Mouse (Mus musculus) lung, embryonic 16.5 days (tissue): ENCODE results near the gene Zfp454. TPM values are rescaled to one million over a fixed set of nuclear protein-coding genes. Genes with fewer than 3 reads are reported as not detected.

Experiments
- ATAC-seq: fragments of 200-750 bp; cut with Nextera tagmentation; 2 replicates; pipeline ENCODE4 v1.8.0; 2017; ENCODE audit warnings: low read depth, mild to moderate bottlenecking, moderate library complexity
- H3K27ac ChIP-seq: fragments of 300-500 bp; sonication (generic); 2 replicates; pipeline ENCODE4 v1.5.1; 2014; ENCODE audit warnings: mild to moderate bottlenecking, control low read depth, low read length
- H3K27me3 ChIP-seq: fragments of 300-500 bp; sonication (generic); 2 replicates; pipeline ENCODE4 v1.6.1; 2014; ENCODE audit warnings: low read depth, low read length, mixed read lengths; ENCODE audit not compliant: control insufficient read depth, insufficient read depth
- H3K36me3 ChIP-seq: fragments of 300-500 bp; sonication (generic); 2 replicates; pipeline ENCODE4 v1.6.1; 2014; ENCODE audit warnings: low read length; ENCODE audit not compliant: control insufficient read depth, insufficient read depth
- H3K4me1 ChIP-seq: fragments of 300-500 bp; sonication (generic); replicated peaks from 2 replicates; pipeline ENCODE4 v1.6.1; 2014; ENCODE audit warnings: low read length, mixed read lengths; ENCODE audit not compliant: control insufficient read depth, insufficient read depth
- H3K4me2 ChIP-seq: fragments of 300-500 bp; sonication (generic); 2 replicates; pipeline ENCODE4 v1.6.1; 2014; ENCODE audit warnings: low read depth, low read length, control low read depth
- H3K4me3 ChIP-seq: fragments of 300-500 bp; sonication (generic); 2 replicates; pipeline ENCODE4 v1.5.1; 2014; ENCODE audit warnings: mild to moderate bottlenecking, low read length, control low read depth
- H3K9ac ChIP-seq: fragments of 300-500 bp; sonication (generic); 2 replicates; pipeline ENCODE4 v1.6.1; 2014; ENCODE audit warnings: low read length, control low read depth
- H3K9me3 ChIP-seq: fragments of 300-500 bp; sonication (generic); 2 replicates; pipeline ENCODE4 v1.6.1; 2016; ENCODE audit warnings: low read length; ENCODE audit not compliant: control insufficient read depth
- WGBS: fragments of 180-500 bp; shearing (Covaris S2); extraction: QIAGEN DNeasy Blood & Tissue Kit; methylation state at CpG from one replicate; pipeline ENCODE4 v1.1.7; 2014; 5-methylcytosine and 5-hydroxymethylcytosine counted together
- polyA plus RNA-seq: library from polyadenylated mRNA; unstranded; fragments of >200 nt; fragmentation: Nextera tagmentation; extraction: Ambion mirVana; gene quantifications from 2 replicates; pipeline ENCODE4 v1.2.1, GENCODE M21; 2015

Gene Zfp454
- polyA plus RNA-seq, 1 experiment from 2014 or later: 7.3 TPM

DNA sequence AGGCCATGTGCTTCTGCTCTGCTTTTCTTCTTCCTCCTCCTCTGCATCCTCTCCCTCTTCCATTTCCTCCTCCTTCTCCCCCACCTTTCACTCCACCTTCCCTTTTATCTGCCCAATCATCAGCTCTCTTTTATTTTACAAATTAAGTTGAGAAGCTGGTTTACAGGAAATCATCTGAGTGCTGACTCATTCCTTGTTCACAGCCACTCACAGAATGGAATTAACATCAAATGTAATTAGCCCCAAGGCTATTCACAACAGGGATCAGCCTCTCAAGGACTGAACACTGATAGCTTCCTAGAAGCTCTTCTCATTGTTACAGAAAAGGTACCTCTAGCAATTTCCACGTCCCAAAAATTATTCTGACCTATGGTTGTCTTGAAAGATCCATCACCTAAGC is 9.9 kb upstream of the Zfp454 start:
- Histone ChIP-seq H3K4me3 (no peak overlapping the region), H3K27me3 (no peaks in the 10 kb centered on the region), H3K4me1 (no peaks in the 10 kb centered on the region), H3K27ac (no peak overlapping the region), H3K36me3 (peaks cover 33% of the 10 kb centered on the region), H3K9ac (no peak overlapping the region), H3K9me3 (peaks cover 42% of the 10 kb centered on the region), H3K4me2 (no peak overlapping the region)
- 67% methylated on average over 1 of the region's 1 CpGs for WGBS
- ATAC-seq: no peak

DNA sequence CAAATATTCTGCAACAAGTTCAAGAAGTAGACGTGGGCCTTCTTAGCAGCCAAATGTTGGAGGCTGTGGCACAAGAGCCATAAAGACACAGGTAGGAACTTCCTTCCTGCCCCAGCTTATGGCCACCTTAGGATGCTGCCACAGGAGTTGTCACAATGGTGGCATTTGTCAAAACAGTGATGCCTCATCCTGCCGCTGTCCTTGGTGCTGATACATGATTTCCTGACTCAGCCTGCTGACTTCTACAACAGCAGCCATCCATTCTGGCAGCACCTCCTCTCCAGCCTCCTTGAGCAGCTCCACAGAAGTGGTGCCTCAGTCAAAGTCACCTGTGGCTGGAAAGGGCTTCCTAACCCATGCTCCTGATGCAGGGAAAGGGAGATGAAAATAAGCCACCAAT is 5.0 kb upstream of the Zfp454 start:
- Histone ChIP-seq H3K9me3 (peaks cover 11% of the 10 kb centered on the region; the same call in 1 of the 2 replicates), H3K4me3 (no peak overlapping the region), H3K36me3 (no peaks in the 10 kb centered on the region), H3K27me3 (no peaks in the 10 kb centered on the region), H3K4me2 (no peak overlapping the region), H3K9ac (no peak overlapping the region), H3K4me1 (no peaks in the 10 kb centered on the region), H3K27ac (no peak overlapping the region)
- 47% methylated on average over 2 of the region's 2 CpGs for WGBS
- no peak for ATAC-seq

DNA sequence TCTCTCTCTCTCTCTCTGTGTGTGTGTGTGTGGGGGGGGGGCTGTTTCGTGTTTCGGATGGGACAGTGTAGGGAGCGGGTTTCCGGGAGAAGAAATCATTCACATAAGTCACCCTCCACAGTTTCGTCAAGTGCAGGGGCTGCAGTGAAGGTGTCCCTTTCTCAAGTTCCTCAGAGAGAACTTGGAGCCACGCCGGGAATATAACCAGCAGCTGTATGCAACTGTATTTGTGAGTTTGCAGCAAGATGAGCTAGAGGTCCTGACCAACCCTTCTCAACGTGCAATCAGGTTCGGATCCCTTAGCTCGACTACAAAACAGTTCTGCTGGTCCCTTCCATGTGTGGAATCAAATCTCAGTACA is 538 bp downstream of the Zfp454 start:
- Histone ChIP-seq H3K9ac (peak overlapping the region; percentile 64), H3K9me3 (no peaks in the 10 kb centered on the region), H3K4me3 (peak overlapping the region; percentile 52), H3K4me2 (peak overlapping the region; percentile 75), H3K27ac (peak overlapping the region; percentile 34; the same call in 1 of the 2 replicates), H3K4me1 (peaks cover 6% of the 10 kb centered on the region; the same call in 1 of the 2 replicates), H3K36me3 (0 out of 2 replicates have a peak, but pooled peaks cover 2% of the 10 kb centered on the region), H3K27me3 (no peaks in the 10 kb centered on the region)
- 4% methylated on average over 10 of the region's 10 CpGs for WGBS
- ATAC-seq: peak; percentile 27

DNA sequence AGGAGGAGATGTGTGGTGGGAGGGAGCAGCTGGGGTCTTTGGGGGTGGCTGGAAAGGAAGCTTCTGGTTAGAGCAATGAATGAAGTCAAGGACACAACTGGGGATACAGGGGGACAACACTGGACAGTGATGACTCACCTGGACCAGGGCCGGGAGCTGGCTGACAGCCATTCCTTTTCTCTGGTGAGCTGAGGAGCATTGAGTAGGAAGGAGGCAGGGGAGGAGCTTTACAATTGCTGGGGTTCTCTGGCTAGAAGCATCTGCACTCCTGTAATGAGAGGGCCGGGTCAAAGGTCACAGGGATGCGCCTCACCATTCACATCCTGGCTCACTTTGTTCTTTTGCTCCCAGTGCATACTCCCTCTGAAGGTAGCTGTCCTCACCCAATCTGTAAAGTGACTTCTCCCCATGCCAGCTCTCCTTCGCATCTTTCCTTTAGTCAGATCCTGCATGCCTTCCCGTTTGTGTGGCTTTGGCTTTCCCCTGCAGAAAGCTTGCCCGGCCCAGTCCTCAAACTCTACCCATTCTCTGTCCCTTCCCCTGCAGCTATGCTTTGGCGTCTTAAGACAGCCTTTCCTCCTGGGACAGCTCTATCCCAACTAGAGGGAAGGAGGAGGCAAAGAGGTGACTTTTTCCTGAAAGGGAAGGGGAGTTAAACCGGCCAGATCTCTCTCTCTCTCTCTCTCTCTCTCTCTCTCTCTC is 1.1 kb downstream of the Zfp454 start:
- WGBS: 36% methylated on average over 8 of the region's 8 CpGs
- no peak overlapping the region for H3K27ac ChIP-seq
- peak overlapping the region; percentile 75 for H3K4me2 ChIP-seq
- no peaks in the 10 kb centered on the region for H3K27me3 ChIP-seq
- H3K36me3 ChIP-seq: 0 out of 2 replicates have a peak, but pooled peaks cover 2% of the 10 kb centered on the region
- peak overlapping the region; percentile 52 for H3K4me3 ChIP-seq
- H3K4me1 ChIP-seq: peaks cover 6% of the 10 kb centered on the region; the same call in 1 of the 2 replicates
- ATAC-seq: no peak
- peak overlapping the region; percentile 64 for H3K9ac ChIP-seq
- H3K9me3 ChIP-seq: no peaks in the 10 kb centered on the region

DNA sequence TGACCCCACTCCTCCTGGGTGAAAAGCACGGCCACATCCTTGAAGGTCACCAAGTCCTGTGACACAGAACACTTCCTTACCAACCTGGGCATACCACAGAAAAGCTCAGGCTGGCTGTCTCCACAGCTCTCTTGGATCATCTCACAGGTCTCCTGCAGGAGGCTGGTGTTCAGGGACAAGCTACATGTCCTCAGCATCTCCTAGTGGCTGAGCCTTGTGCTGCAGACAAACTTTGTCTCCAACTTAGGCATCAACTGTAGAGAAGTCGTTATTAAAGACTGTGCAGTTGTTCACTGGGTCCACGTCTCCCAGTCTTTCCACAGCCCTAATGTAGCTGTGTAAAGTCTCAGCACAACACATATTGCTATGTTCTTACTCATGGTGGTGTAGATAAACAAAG is 3.7 kb downstream of the Zfp454 start:
- peaks cover 10% of the 10 kb centered on the region for H3K36me3 ChIP-seq
- no peak overlapping the region for H3K4me2 ChIP-seq
- H3K27ac ChIP-seq: no peak overlapping the region
- peaks cover 6% of the 10 kb centered on the region; the same call in 1 of the 2 replicates for H3K4me1 ChIP-seq
- ATAC-seq: no peak
- no peak overlapping the region for H3K9ac ChIP-seq
- H3K9me3 ChIP-seq: no peaks in the 10 kb centered on the region
- WGBS: 85% methylated on average over 3 of the region's 3 CpGs
- H3K4me3 ChIP-seq: no peak overlapping the region
- H3K27me3 ChIP-seq: no peaks in the 10 kb centered on the region

- peaks cover 27% of the 10 kb centered on the region for H3K36me3 ChIP-seq
- H3K9ac ChIP-seq: no peak overlapping the region
Measured at GRCm38 (mm10) chr11:50878641-50879040, 8.8 kb downstream of the Zfp454 start.

DNA sequence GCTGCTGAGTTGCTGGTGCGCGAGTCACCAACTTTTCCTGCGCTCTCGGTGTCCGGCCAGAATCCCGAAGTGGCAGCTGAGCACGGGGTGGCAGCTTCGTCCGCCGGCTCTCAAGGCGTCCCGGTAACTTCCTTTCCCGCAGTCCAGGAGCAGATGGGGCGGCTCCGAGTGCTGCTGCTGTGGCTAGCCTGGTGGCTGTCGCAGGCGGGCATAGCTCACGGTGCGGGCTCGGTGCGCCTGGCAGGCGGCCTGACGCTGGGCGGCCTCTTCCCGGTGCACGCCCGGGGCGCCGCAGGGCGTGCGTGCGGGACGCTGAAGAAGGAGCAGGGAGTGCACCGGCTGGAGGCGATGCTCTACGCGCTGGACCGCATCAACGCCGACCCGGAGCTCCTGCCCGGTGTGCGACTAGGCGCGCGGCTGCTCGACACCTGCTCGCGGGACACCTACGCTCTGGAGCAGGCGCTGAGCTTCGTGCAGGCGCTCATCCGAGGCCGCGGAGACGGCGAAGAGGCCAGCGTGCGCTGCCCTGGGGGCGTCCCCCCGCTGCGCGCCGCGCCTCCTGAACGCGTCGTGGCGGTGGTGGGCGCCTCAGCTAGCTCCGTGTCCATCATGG is 36.4 kb downstream of the Zfp454 start:
- under 1% methylated on average over 45 of the region's 72 CpGs for WGBS
- peak overlapping the region; percentile 44 for H3K4me3 ChIP-seq
- H3K9ac ChIP-seq: peak overlapping the region; percentile 26; the same call in 1 of the 2 replicates
- peak overlapping the region; percentile 70 for H3K4me2 ChIP-seq
- ATAC-seq: 0 out of 2 replicates have a peak, but pooled peaks have one; percentile 31
- peaks cover 52% of the 10 kb centered on the region for H3K27me3 ChIP-seq
- H3K36me3 ChIP-seq: no peaks in the 10 kb centered on the region
- 0 out of 2 replicates have a peak, but pooled peaks cover 3% of the 10 kb centered on the region for H3K9me3 ChIP-seq
- peaks cover 7% of the 10 kb centered on the region for H3K4me1 ChIP-seq
- no peak overlapping the region for H3K27ac ChIP-seq

More at GRCm38 (mm10) chr11:50878641-50879040, 8.8 kb downstream of the Zfp454 start:
- Histone ChIP-seq H3K27me3 (no peaks in the 10 kb centered on the region), H3K4me2 (no peak overlapping the region), H3K4me1 (no peaks in the 10 kb centered on the region), H3K9me3 (peaks cover 4% of the 10 kb centered on the region; the same call in 1 of the 2 replicates), H3K4me3 (no peak overlapping the region), H3K27ac (no peak overlapping the region)
- WGBS: 85% methylated on average over 3 of the region's 3 CpGs
- no peak for ATAC-seq

- Histone ChIP-seq H3K9ac (peak within 1 kb of the TSS; percentile 26; the same call in 1 of the 2 replicates), H3K4me3 (peak within 1 kb of the TSS; percentile 44), H3K27me3 (peaks cover 52% of the 10 kb centered on the region), H3K27ac (no peak within 1 kb of the TSS), H3K9me3 (0 out of 2 replicates have a peak, but pooled peaks cover 3% of the 10 kb centered on the region), H3K4me2 (peak within 1 kb of the TSS; percentile 70), H3K36me3 (no peaks in the 10 kb centered on the region), H3K4me1 (peaks cover 7% of the 10 kb centered on the region)
- ATAC-seq: no peak
- 0% methylated on average over 11 of the region's 11 CpGs for WGBS
Measured at GRCm38 (mm10) chr11:50850177-50850735, 37.2 kb downstream of the Zfp454 start, which contains the start of gene Grm6. Gene Grm6, plus strand, starts transcription at chr11:50850685.

- Histone ChIP-seq H3K9me3 (0 out of 2 replicates have a peak, but pooled peaks cover 3% of the 10 kb centered on the region), H3K27me3 (peaks cover 52% of the 10 kb centered on the region), H3K36me3 (no peaks in the 10 kb centered on the region), H3K4me2 (no peak overlapping the region), H3K4me3 (no peak overlapping the region), H3K9ac (no peak overlapping the region), H3K4me1 (peaks cover 7% of the 10 kb centered on the region), H3K27ac (no peak overlapping the region)
- WGBS: under 1% methylated on average over 10 of the region's 10 CpGs
- no peak for ATAC-seq
Measured at GRCm38 (mm10) chr11:50849310-50849709, 38.1 kb downstream of the Zfp454 start.
